Mouse (Mus musculus) small intestine, adult 2 months (tissue): ENCODE results near the gene Slc6a16.
A peak's percentile ranks its signal among the peaks of the same experiment; 100 is the strongest.

ENCODE experiments used
- CTCF ChIP-seq: fragments of 200-500 bp; IDR thresholded peaks from 2 replicates; pipeline ENCODE4 v1.5.1; 2012; ENCODE audit warnings: low read depth, mild to moderate bottlenecking, control low read depth, inconsistent platforms, low read length, moderate library complexity, mixed read lengths; ENCODE audit not compliant: insufficient replicate concordance, insufficient read length; ENCODE audit errors: extremely low read depth
- POLR2A ChIP-seq: fragments of 200-500 bp; IDR thresholded peaks from 2 replicates; pipeline ENCODE4 v1.6.1; 2012; ENCODE audit warnings: low read depth, mild to moderate bottlenecking, control low read depth, inconsistent platforms, low read length, moderate library complexity

GRCm38 (mm10) chr7:45305275-45305674 is 64.4 kb downstream of the Slc6a16 start:
- peak; percentile 96; the same call in 1 of the 2 replicates for TF ChIP-seq CTCF
- TF ChIP-seq POLR2A = peak; percentile 33; the same call in 1 of the 2 replicates
